Mouse (Mus musculus) intestine, postnatal 0 days (tissue): ENCODE measurements around the gene Pex1. TPM values are rescaled to one million over a fixed set of nuclear protein-coding genes. Genes with fewer than 3 reads are reported as not detected.
"Not testable (repeated sequence)": the region's sequence is repeated elsewhere in the genome, so short reads cannot be mapped to it uniquely, and the experiment has no call there.

Experiments
- ATAC-seq: fragments of 200-750 bp; cut with Nextera tagmentation; 2 replicates; pipeline ENCODE4 v1.8.0; 2017; ENCODE audit warnings: mild to moderate bottlenecking, moderate TSS enrichment, moderate library complexity
- H3K27ac ChIP-seq: fragments of 300-500 bp; sonication (generic); 2 replicates; pipeline ENCODE4 v1.5.1; 2014; ENCODE audit warnings: mild to moderate bottlenecking, low read depth, low read length, moderate library complexity
- H3K27me3 ChIP-seq: fragments of 300-500 bp; sonication (generic); replicated peaks from 2 replicates; pipeline ENCODE4 v1.6.1; 2014; ENCODE audit warnings: low read length, mixed read lengths; ENCODE audit not compliant: control insufficient read depth, insufficient read depth
- H3K36me3 ChIP-seq: fragments of 300-500 bp; sonication (generic); 2 replicates; pipeline ENCODE4 v1.6.1; 2014; ENCODE audit warnings: mild to moderate bottlenecking, moderate library complexity; ENCODE audit not compliant: control insufficient read depth, insufficient read depth
- H3K4me1 ChIP-seq: fragments of 300-500 bp; sonication (generic); replicated peaks from 2 replicates; pipeline ENCODE4 v1.6.1; 2014; ENCODE audit warnings: antibody characterized with exemption, low read length, mixed read lengths; ENCODE audit not compliant: control insufficient read depth, insufficient read depth
- H3K4me2 ChIP-seq: fragments of 300-500 bp; sonication (generic); replicated peaks from 2 replicates; pipeline ENCODE4 v1.6.1; 2014; ENCODE audit warnings: low read depth, mild to moderate bottlenecking, moderate library complexity
- H3K4me3 ChIP-seq: fragments of 300-500 bp; sonication (generic); 2 replicates; pipeline ENCODE4 v1.5.1; 2014; ENCODE audit warnings: low read depth, low read length
- H3K9ac ChIP-seq: fragments of 300-500 bp; sonication (generic); 2 replicates; pipeline ENCODE4 v1.6.1; 2014; ENCODE audit warnings: mild to moderate bottlenecking, low read depth, low read length
- H3K9me3 ChIP-seq: fragments of 300-500 bp; sonication (generic); 2 replicates; pipeline ENCODE4 v1.6.1; 2016; ENCODE audit warnings: mixed run types; ENCODE audit not compliant: control insufficient read depth
- CTCF ChIP-seq: sonication (generic); IDR thresholded peaks from 2 replicates; pipeline ENCODE4 v1.5.1; 2016; ENCODE audit warnings: low read depth, mild to moderate bottlenecking, control low read depth, antibody characterized with exemption, moderate library complexity
- WGBS: fragments of 180-500 bp; shearing (Covaris S2); extraction: QIAGEN DNeasy Blood & Tissue Kit; methylation state at CpG from one replicate; pipeline ENCODE4 v1.1.7; 2014; 5-methylcytosine and 5-hydroxymethylcytosine counted together
- polyA plus RNA-seq: library from polyadenylated mRNA; unstranded; fragments of >200 nt; fragmentation: Nextera tagmentation; extraction: Ambion mirVana; gene quantifications from 2 replicates; pipeline ENCODE4 v1.2.1, GENCODE M21; 2015

The Pex1 gene
- polyA plus RNA-seq, 1 experiment from 2014 or later = 12.4 TPM

DNA sequence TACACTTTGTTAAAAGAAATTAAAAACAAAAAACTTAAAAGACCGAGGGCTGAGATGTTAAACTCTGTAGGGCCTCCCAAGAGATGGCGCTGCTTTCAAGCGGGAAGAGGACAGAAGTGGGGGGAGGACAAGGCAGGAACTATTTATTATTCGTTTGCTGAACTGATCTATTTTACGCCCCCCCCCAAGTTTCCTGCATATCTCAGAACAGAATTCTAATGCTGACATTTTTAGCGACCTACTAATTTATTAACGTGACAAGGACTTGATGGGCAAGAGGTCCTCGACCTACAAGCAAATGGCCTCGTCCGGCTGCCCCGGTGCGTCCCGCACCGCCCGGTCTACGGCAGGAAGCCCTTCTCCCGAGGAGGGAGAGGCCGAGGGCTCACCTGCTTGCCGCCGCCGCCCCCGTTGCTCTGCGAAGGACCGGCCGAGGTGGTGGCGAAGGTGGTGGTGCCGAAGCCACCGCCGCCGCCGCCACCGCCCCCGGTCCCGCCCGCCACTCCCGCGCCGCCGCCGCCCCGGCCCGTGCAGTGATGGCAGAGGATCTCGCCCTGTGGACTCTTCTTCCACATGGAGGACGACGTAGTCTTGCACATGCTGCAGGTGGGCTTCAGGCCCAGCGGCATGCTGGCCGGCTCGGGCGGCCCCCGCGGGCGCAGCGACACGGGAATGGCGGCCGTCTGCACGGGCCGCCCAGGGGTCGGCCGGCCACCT is 51.3 kb downstream of the Pex1 start:
- peak; percentile 78 for TF ChIP-seq CTCF
- WGBS = under 1% methylated on average over 58 of the region's 60 CpGs
- Histone ChIP-seq H3K36me3 (peaks cover 21% of the 10 kb centered on the region), H3K27me3 (no peaks in the 10 kb centered on the region), H3K9ac (peak overlapping the region; percentile 92), H3K9me3 (no peaks in the 10 kb centered on the region), H3K4me2 (peak overlapping the region; percentile 62), H3K27ac (peak overlapping the region; percentile 95), H3K4me1 (0 out of 2 replicates have a peak, but pooled peaks cover 3% of the 10 kb centered on the region), H3K4me3 (peak overlapping the region; percentile 97)
- peak; percentile 76 for ATAC-seq

DNA sequence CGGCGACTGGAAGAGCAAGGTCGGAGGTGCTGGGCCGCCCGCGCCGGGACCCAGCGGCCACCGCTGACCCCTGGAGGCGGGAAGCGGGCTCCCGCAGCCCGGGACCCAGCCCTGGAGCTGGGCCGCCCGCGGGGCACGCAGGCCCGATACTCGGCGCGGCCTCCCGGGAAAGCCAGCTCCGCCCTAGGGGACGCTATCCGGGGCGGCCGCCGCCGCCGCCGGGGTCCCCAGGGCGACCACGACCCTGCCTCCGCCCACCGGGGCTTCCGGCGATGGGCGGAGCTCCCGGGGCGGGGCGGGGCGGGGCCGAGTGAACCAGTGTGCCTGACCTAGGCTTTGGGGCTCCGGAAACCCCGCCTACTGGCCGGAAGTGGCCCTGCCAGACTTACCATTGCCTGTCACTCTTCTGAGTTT is 51.8 kb downstream of the Pex1 start:
- ATAC-seq = peak; percentile 93
- Histone ChIP-seq H3K27me3 (no peaks in the 10 kb centered on the region), H3K27ac (peak overlapping the region; percentile 95), H3K9me3 (no peaks in the 10 kb centered on the region), H3K4me2 (peak overlapping the region; percentile 62), H3K9ac (peak overlapping the region; percentile 92), H3K4me1 (0 out of 2 replicates have a peak, but pooled peaks cover 3% of the 10 kb centered on the region), H3K36me3 (peaks cover 16% of the 10 kb centered on the region), H3K4me3 (peak overlapping the region; percentile 97)
- WGBS = under 1% methylated on average over 32 of the region's 46 CpGs
- peak; percentile 36; the same call in 1 of the 2 replicates for TF ChIP-seq CTCF

DNA sequence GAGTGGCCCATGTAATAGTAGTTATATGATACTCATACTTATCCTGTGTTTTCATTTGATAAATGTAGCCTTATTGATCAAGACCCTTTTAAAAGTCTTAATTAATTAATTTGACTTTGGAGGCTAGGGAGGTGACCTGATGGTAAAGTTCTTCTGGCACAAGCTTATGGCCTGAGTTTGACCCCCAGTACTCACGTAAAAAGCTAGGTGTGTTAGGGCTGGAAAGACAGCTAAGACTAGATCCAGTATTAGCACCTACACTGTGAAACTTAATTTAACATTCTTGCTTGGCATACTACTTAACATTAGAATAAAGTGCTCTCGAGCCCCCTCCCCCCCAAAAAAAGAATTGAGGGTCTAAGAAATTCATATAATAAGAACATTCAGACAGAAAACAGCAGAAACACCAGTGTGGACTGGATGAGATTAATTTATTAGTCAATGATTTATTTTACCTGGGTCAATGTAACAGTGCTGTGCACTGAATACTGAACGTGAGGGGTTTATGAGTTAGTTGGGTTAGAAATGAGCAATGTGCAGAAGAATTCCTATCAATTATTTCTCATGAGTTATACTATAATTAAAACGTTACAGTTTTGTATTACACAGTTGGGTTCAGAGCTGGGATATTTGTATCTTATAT is 52.5 kb downstream of the Pex1 start:
- H3K4me1 ChIP-seq = 0 out of 2 replicates have a peak, but pooled peaks cover 3% of the 10 kb centered on the region
- peak overlapping the region; percentile 30; the same call in 1 of the 2 replicates for H3K4me2 ChIP-seq
- H3K36me3 ChIP-seq = peaks cover 12% of the 10 kb centered on the region
- TF ChIP-seq CTCF = no peak
- H3K27me3 ChIP-seq = no peaks in the 10 kb centered on the region
- H3K9ac ChIP-seq = no peak overlapping the region
- peak overlapping the region; percentile 97; the same call in 1 of the 2 replicates for H3K4me3 ChIP-seq
- H3K9me3 ChIP-seq = no peaks in the 10 kb centered on the region
- WGBS = 38% methylated on average over 4 of the region's 4 CpGs
- H3K27ac ChIP-seq = no peak overlapping the region
- ATAC-seq = peak; percentile 9; the same call in 1 of the 2 replicates

DNA sequence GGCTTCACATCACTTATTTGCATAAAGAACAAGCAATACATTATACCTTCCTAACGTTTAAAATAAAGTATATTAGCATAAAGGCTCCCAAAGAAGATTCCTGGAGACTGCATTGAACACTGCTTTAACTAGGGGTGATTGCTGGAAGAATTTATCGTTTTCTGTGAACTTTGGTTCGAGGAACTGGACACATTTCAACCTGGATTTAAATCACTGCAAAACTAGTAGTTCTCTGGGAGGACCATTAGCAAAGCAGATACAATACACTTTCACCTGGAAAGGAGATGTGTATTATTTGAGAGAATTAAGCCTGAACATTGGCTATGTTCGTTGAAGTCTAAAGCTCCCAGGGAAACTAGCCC is 53.0 kb downstream of the Pex1 start:
- Histone ChIP-seq H3K9ac (no peak overlapping the region), H3K4me3 (no peak overlapping the region), H3K4me1 (0 out of 2 replicates have a peak, but pooled peaks cover 3% of the 10 kb centered on the region), H3K4me2 (no peak overlapping the region), H3K27me3 (no peaks in the 10 kb centered on the region), H3K9me3 (no peaks in the 10 kb centered on the region), H3K36me3 (peaks cover 9% of the 10 kb centered on the region), H3K27ac (no peak overlapping the region)
- 71% methylated on average over 4 of the region's 4 CpGs for WGBS
- TF ChIP-seq CTCF = no peak
- ATAC-seq = no peak

DNA sequence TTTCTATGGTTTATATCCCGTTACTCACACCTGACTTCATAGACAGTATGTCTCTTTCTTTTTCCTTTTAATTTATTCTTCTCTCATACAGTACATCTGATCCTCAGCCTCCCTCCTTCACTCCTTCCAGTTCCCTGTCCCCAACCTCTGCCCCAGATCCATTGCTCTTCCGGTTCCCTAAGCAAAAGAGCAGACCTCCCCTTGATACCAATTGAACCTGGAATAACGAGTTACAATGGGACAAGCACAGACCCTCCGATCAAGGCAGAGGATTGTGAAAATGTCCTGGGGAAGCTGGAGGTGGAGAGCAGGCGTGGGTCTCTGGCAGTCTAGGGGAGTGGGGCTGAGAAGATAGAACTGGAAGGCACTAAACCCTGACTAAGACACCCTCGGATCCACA is 55.0 kb downstream of the Pex1 start, which contains the start of gene Tmbim7:
Tmbim7 (plus strand) TSS at position 301 of the 400 bp plus-strand sequence.
- Histone ChIP-seq H3K4me2 (no peak within 1 kb of the TSS), H3K27me3 (no peaks in the 10 kb centered on the region), H3K4me3 (no peak within 1 kb of the TSS), H3K9ac (no peak within 1 kb of the TSS), H3K27ac (no peak within 1 kb of the TSS), H3K36me3 (no peaks in the 10 kb centered on the region), H3K9me3 (no peaks in the 10 kb centered on the region), H3K4me1 (0 out of 2 replicates have a peak, but pooled peaks cover 3% of the 10 kb centered on the region)
- no peak for TF ChIP-seq CTCF
- WGBS = 82% methylated on average over 6 of the region's 6 CpGs
- ATAC-seq = no peak

DNA sequence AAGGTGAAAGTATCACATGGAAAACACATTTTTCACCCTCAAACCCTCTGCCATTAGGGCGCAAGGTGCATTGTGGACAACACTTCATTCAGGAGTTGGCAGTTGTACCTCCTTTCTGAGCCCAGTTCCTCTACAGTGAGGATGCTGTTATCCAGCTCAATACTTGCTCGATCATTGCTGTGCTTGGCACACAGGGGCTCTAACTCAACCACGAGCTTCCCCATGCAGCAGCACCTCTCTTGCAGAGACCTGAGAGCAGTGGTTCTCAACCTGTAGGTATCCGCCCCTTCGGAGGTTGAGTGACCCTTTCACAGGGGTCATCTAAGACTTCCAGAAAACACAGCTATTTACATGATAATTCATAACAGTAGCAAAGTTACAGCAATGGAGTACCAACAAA is 55.8 kb downstream of the Pex1 start:
- H3K9ac ChIP-seq = no peak overlapping the region
- 84% methylated on average over 5 of the region's 5 CpGs for WGBS
- no peaks in the 10 kb centered on the region for H3K27me3 ChIP-seq
- no peak overlapping the region for H3K4me3 ChIP-seq
- H3K36me3 ChIP-seq = no peaks in the 10 kb centered on the region
- TF ChIP-seq CTCF = no peak
- no peak overlapping the region for H3K4me2 ChIP-seq
- 0 out of 2 replicates have a peak, but pooled peaks cover under 1% of the 10 kb centered on the region for H3K4me1 ChIP-seq
- ATAC-seq = no peak
- no peak overlapping the region for H3K27ac ChIP-seq
- no peaks in the 10 kb centered on the region for H3K9me3 ChIP-seq

DNA sequence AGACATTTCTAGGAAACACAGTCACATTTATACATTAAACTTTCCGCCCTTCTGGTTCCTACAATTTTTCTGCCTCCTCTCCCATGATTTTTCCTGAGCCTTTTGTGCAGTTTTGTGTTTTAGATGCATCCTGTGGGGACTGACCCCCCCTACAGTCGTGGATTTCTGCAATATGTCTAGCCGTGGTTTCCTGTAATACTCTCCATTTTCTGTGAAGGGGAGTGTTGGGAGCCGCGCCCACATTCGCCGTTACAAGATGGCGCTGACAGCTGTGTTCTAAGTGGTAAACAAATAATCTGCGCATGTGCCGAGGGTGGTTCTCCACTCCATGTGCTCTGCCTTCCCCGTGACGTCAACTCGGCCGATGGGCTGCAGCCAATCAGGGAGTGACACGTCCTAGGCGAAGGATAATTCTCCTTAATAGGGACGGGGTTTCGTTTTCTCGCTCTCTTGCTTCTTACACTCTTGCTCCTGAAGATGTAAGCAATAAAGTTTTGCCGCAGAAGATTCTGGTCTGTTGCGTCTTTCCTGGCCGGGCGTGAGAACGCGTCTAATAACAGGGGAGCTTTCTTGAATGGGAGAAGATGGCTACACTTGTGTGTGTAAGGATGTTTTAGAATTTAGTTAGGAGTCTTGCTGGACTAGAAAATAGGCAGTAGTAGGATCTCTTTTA is 57.2 kb downstream of the Pex1 start:
- H3K9me3 ChIP-seq, H3K36me3 ChIP-seq, H3K27ac ChIP-seq, ATAC-seq, H3K27me3 ChIP-seq, H3K4me2 ChIP-seq, H3K9ac ChIP-seq, H3K4me3 ChIP-seq, H3K4me1 ChIP-seq: not testable (repeated sequence)
- 92% methylated on average over 14 of the region's 25 CpGs for WGBS
